Mouse (Mus musculus) neural tube, embryonic 11.5 days (tissue): ENCODE measurements at regions not wholly inside any gene's neighbourhood (a gene's known extent, or its start where the extent isn't known, plus 50 kb on each side); places are given as distances from the start of the nearest gene placed in this dataset.

Experiments
- ATAC-seq: fragments of 200-750 bp; cut with Nextera tagmentation; 2 replicates; pipeline ENCODE4 v1.8.0; 2017; ENCODE audit warnings: moderate number of reproducible peaks, mild to moderate bottlenecking, moderate TSS enrichment, moderate library complexity; ENCODE audit not compliant: insufficient read depth, low FRiP score, low TSS enrichment
- DNase-seq: peaks from one replicate; pipeline ENCODE4 v3.0.0-alpha.2; 2015; ENCODE audit warnings: low spot score
- H3K27ac ChIP-seq: fragments of 300-500 bp; sonication (generic); 2 replicates; pipeline ENCODE4 v1.5.1; 2014; ENCODE audit warnings: low read depth, mild to moderate bottlenecking, low read length
- H3K27me3 ChIP-seq: fragments of 300-500 bp; sonication (generic); 2 replicates; pipeline ENCODE4 v1.6.1; 2014; ENCODE audit warnings: mild to moderate bottlenecking, low read length, mixed read lengths; ENCODE audit not compliant: control insufficient read depth, insufficient read depth
- H3K36me3 ChIP-seq: fragments of 300-500 bp; sonication (generic); 2 replicates; pipeline ENCODE4 v1.6.1; 2014; ENCODE audit warnings: mild to moderate bottlenecking, low read length, moderate library complexity, mixed read lengths; ENCODE audit not compliant: control insufficient read depth, insufficient read depth
- H3K4me1 ChIP-seq: fragments of 300-500 bp; sonication (generic); 2 replicates; pipeline ENCODE4 v1.6.1; 2014; ENCODE audit warnings: low read length, mixed read lengths; ENCODE audit not compliant: control insufficient read depth, insufficient read depth
- H3K4me2 ChIP-seq: fragments of 300-500 bp; sonication (generic); 2 replicates; pipeline ENCODE4 v1.6.1; 2014; ENCODE audit warnings: low read depth, mild to moderate bottlenecking, moderate library complexity
- H3K4me3 ChIP-seq: fragments of 300-500 bp; sonication (generic); 2 replicates; pipeline ENCODE4 v1.5.1; 2014; ENCODE audit warnings: low read depth, low read length
- H3K9ac ChIP-seq: fragments of 300-500 bp; sonication (generic); 2 replicates; pipeline ENCODE4 v1.6.1; 2014; ENCODE audit warnings: mild to moderate bottlenecking, low read length
- H3K9me3 ChIP-seq: fragments of 300-500 bp; sonication (generic); 2 replicates; pipeline ENCODE4 v1.6.1; 2016; ENCODE audit warnings: low read length; ENCODE audit not compliant: control insufficient read depth
- WGBS: fragments of 180-500 bp; shearing (Covaris S2); extraction: QIAGEN DNeasy Blood & Tissue Kit; methylation state at CpG from one replicate; pipeline ENCODE4 v1.1.7; 2014; 5-methylcytosine and 5-hydroxymethylcytosine counted together

- no peaks in the 10 kb centered on the region for H3K36me3 ChIP-seq
- no peak for DNase-seq
- no peak overlapping the region for H3K27ac ChIP-seq
- 85% methylated on average over 5 of the region's 5 CpGs for WGBS
- no peak overlapping the region for H3K4me2 ChIP-seq
- no peaks in the 10 kb centered on the region for H3K9me3 ChIP-seq
- H3K4me1 ChIP-seq: peaks cover 13% of the 10 kb centered on the region; the same call in 1 of the 2 replicates
- no peak overlapping the region for H3K9ac ChIP-seq
- no peak overlapping the region for H3K4me3 ChIP-seq
- ATAC-seq: no peak
- H3K27me3 ChIP-seq: no peaks in the 10 kb centered on the region
Observed at GRCm38 (mm10) chr16:77443318-77443717, 158.6 kb downstream of the Gm11146 start.

- Histone ChIP-seq H3K9ac (no peak overlapping the region), H3K36me3 (no peaks in the 10 kb centered on the region), H3K4me1 (peaks cover 13% of the 10 kb centered on the region; the same call in 1 of the 2 replicates), H3K27ac (no peak overlapping the region), H3K9me3 (no peaks in the 10 kb centered on the region), H3K27me3 (no peaks in the 10 kb centered on the region), H3K4me2 (no peak overlapping the region), H3K4me3 (no peak overlapping the region)
- ATAC-seq (no peak), DNase-seq (no peak)
- WGBS: 92% methylated on average over 6 of the region's 6 CpGs
Observed at GRCm38 (mm10) chr16:77442866-77443265, 159.0 kb downstream of the Gm11146 start.

- no peak for ATAC-seq
- Histone ChIP-seq H3K27me3 (no peaks in the 10 kb centered on the region), H3K4me1 (peaks cover 3% of the 10 kb centered on the region; the same call in 1 of the 2 replicates), H3K9me3 (no peaks in the 10 kb centered on the region), H3K4me3 (no peak overlapping the region), H3K4me2 (no peak overlapping the region), H3K36me3 (no peaks in the 10 kb centered on the region), H3K9ac (no peak overlapping the region), H3K27ac (no peak overlapping the region; the same call in 1 of the 2 replicates)
- 72% methylated on average over 4 of the region's 4 CpGs for WGBS
- DNase-seq: no peak
Observed at GRCm38 (mm10) chr16:77431345-77431744, 170.5 kb downstream of the Gm11146 start.

GRCm38 (mm10) chr16:77422385-77423363 lies 179.2 kb downstream of the Gm11146 start:
- peak overlapping the region; percentile 69 for H3K9ac ChIP-seq
- H3K9me3 ChIP-seq: no peaks in the 10 kb centered on the region
- ATAC-seq: no peak
- H3K4me1 ChIP-seq: peaks cover 7% of the 10 kb centered on the region; the same call in 1 of the 2 replicates
- no peak for DNase-seq
- peak overlapping the region; percentile 89 for H3K27ac ChIP-seq
- H3K36me3 ChIP-seq: no peaks in the 10 kb centered on the region
- no peaks in the 10 kb centered on the region for H3K27me3 ChIP-seq
- WGBS: 43% methylated on average over 12 of the region's 12 CpGs
- peak overlapping the region; percentile 37 for H3K4me3 ChIP-seq
- H3K4me2 ChIP-seq: peak overlapping the region; percentile 55

GRCm38 (mm10) chr16:77421591-77422024 lies 180.3 kb downstream of the Gm11146 start:
- Histone ChIP-seq H3K27me3 (no peaks in the 10 kb centered on the region), H3K4me1 (peaks cover 7% of the 10 kb centered on the region; the same call in 1 of the 2 replicates), H3K4me2 (peak overlapping the region; percentile 55), H3K9ac (peak overlapping the region; percentile 69), H3K9me3 (no peaks in the 10 kb centered on the region), H3K36me3 (no peaks in the 10 kb centered on the region), H3K4me3 (peak overlapping the region; percentile 37), H3K27ac (peak overlapping the region; percentile 89)
- ATAC-seq (peak; percentile 94), DNase-seq (peak; percentile 83)
- 4% methylated on average over 10 of the region's 10 CpGs for WGBS

GRCm38 (mm10) chr16:77421001-77421400 lies 180.9 kb downstream of the Gm11146 start:
- H3K27ac ChIP-seq: peak overlapping the region; percentile 89
- no peaks in the 10 kb centered on the region for H3K27me3 ChIP-seq
- peak overlapping the region; percentile 37 for H3K4me3 ChIP-seq
- H3K36me3 ChIP-seq: no peaks in the 10 kb centered on the region
- peaks cover 7% of the 10 kb centered on the region; the same call in 1 of the 2 replicates for H3K4me1 ChIP-seq
- peak overlapping the region; percentile 55 for H3K4me2 ChIP-seq
- DNase-seq (no peak), ATAC-seq (no peak)
- H3K9me3 ChIP-seq: no peaks in the 10 kb centered on the region
- WGBS: 18% methylated on average over 6 of the region's 6 CpGs
- peak overlapping the region; percentile 69 for H3K9ac ChIP-seq

GRCm38 (mm10) chr16:77420136-77420860 lies 181.6 kb downstream of the Gm11146 start:
- Histone ChIP-seq H3K9me3 (no peaks in the 10 kb centered on the region), H3K27ac (peak overlapping the region; percentile 83), H3K4me3 (peak overlapping the region; percentile 44), H3K27me3 (no peaks in the 10 kb centered on the region), H3K36me3 (no peaks in the 10 kb centered on the region), H3K4me2 (peak overlapping the region; percentile 56), H3K4me1 (peaks cover 7% of the 10 kb centered on the region; the same call in 1 of the 2 replicates), H3K9ac (peak overlapping the region; percentile 81)
- DNase-seq: peak; percentile 40
- whole genome bisulfite sequencing: 35% methylated on average over 8 of the region's 8 CpGs
- no peak for ATAC-seq

GRCm38 (mm10) chr16:77419116-77419735 lies 182.7 kb downstream of the Gm11146 start:
- Histone ChIP-seq H3K9me3 (no peaks in the 10 kb centered on the region), H3K4me1 (peaks cover 7% of the 10 kb centered on the region; the same call in 1 of the 2 replicates), H3K27ac (peak overlapping the region; percentile 91), H3K4me3 (peak overlapping the region; percentile 44), H3K27me3 (no peaks in the 10 kb centered on the region), H3K36me3 (no peaks in the 10 kb centered on the region), H3K4me2 (peak overlapping the region; percentile 49), H3K9ac (peak overlapping the region; percentile 79)
- 13% methylated on average over 4 of the region's 4 CpGs for WGBS
- DNase-seq (no peak), ATAC-seq (no peak)
